Mouse (Mus musculus) intestine, postnatal 0 days (tissue): ENCODE measurements around the gene Nid1. TPM values are rescaled to one million over a fixed set of nuclear protein-coding genes. Genes with fewer than 3 reads are reported as not detected.
A peak's percentile ranks its signal among the peaks of the same experiment; 100 is the strongest.

ENCODE experiments used
- ATAC-seq: fragments of 200-750 bp; cut with Nextera tagmentation; 2 replicates; pipeline ENCODE4 v1.8.0; 2017; ENCODE audit warnings: mild to moderate bottlenecking, moderate TSS enrichment, moderate library complexity
- H3K27ac ChIP-seq: fragments of 300-500 bp; sonication (generic); 2 replicates; pipeline ENCODE4 v1.5.1; 2014; ENCODE audit warnings: mild to moderate bottlenecking, low read depth, low read length, moderate library complexity
- H3K27me3 ChIP-seq: fragments of 300-500 bp; sonication (generic); replicated peaks from 2 replicates; pipeline ENCODE4 v1.6.1; 2014; ENCODE audit warnings: low read length, mixed read lengths; ENCODE audit not compliant: control insufficient read depth, insufficient read depth
- H3K36me3 ChIP-seq: fragments of 300-500 bp; sonication (generic); 2 replicates; pipeline ENCODE4 v1.6.1; 2014; ENCODE audit warnings: mild to moderate bottlenecking, moderate library complexity; ENCODE audit not compliant: control insufficient read depth, insufficient read depth
- H3K4me1 ChIP-seq: fragments of 300-500 bp; sonication (generic); replicated peaks from 2 replicates; pipeline ENCODE4 v1.6.1; 2014; ENCODE audit warnings: antibody characterized with exemption, low read length, mixed read lengths; ENCODE audit not compliant: control insufficient read depth, insufficient read depth
- H3K4me2 ChIP-seq: fragments of 300-500 bp; sonication (generic); replicated peaks from 2 replicates; pipeline ENCODE4 v1.6.1; 2014; ENCODE audit warnings: low read depth, mild to moderate bottlenecking, moderate library complexity
- H3K4me3 ChIP-seq: fragments of 300-500 bp; sonication (generic); 2 replicates; pipeline ENCODE4 v1.5.1; 2014; ENCODE audit warnings: low read depth, low read length
- H3K9ac ChIP-seq: fragments of 300-500 bp; sonication (generic); 2 replicates; pipeline ENCODE4 v1.6.1; 2014; ENCODE audit warnings: mild to moderate bottlenecking, low read depth, low read length
- H3K9me3 ChIP-seq: fragments of 300-500 bp; sonication (generic); 2 replicates; pipeline ENCODE4 v1.6.1; 2016; ENCODE audit warnings: mixed run types; ENCODE audit not compliant: control insufficient read depth
- CTCF ChIP-seq: sonication (generic); IDR thresholded peaks from 2 replicates; pipeline ENCODE4 v1.5.1; 2016; ENCODE audit warnings: low read depth, mild to moderate bottlenecking, control low read depth, antibody characterized with exemption, moderate library complexity
- WGBS: fragments of 180-500 bp; shearing (Covaris S2); extraction: QIAGEN DNeasy Blood & Tissue Kit; methylation state at CpG from one replicate; pipeline ENCODE4 v1.1.7; 2014; 5-methylcytosine and 5-hydroxymethylcytosine counted together
- polyA plus RNA-seq: library from polyadenylated mRNA; unstranded; fragments of >200 nt; fragmentation: Nextera tagmentation; extraction: Ambion mirVana; gene quantifications from 2 replicates; pipeline ENCODE4 v1.2.1, GENCODE M21; 2015

Gene Nid1
- polyA plus RNA-seq, 1 experiment from 2014 or later = 34.8 TPM

GRCm38 (mm10) chr13:13506556-13506955, 69.2 kb downstream of the Nid1 start:
- Histone ChIP-seq H3K9ac (no peak overlapping the region), H3K27me3 (no peaks in the 10 kb centered on the region), H3K27ac (no peak overlapping the region), H3K4me2 (no peak overlapping the region), H3K9me3 (no peaks in the 10 kb centered on the region), H3K4me3 (no peak overlapping the region), H3K4me1 (no peaks in the 10 kb centered on the region), H3K36me3 (peaks cover 25% of the 10 kb centered on the region)
- WGBS = 92% methylated on average over 5 of the region's 5 CpGs
- no peak for ATAC-seq
- no peak for TF ChIP-seq CTCF

- no peak overlapping the region for H3K9ac ChIP-seq
- no peaks in the 10 kb centered on the region for H3K27me3 ChIP-seq
- H3K9me3 ChIP-seq = no peaks in the 10 kb centered on the region
- 64% methylated on average over 4 of the region's 4 CpGs for WGBS
- no peak for TF ChIP-seq CTCF
- H3K36me3 ChIP-seq = peaks cover 10% of the 10 kb centered on the region; the same call in 1 of the 2 replicates
- no peaks in the 10 kb centered on the region for H3K4me1 ChIP-seq
- no peak overlapping the region for H3K4me2 ChIP-seq
- H3K27ac ChIP-seq = no peak overlapping the region
- no peak for ATAC-seq
- no peak overlapping the region for H3K4me3 ChIP-seq
Measured at GRCm38 (mm10) chr13:13514861-13515260, 77.5 kb downstream of the Nid1 start.

DNA sequence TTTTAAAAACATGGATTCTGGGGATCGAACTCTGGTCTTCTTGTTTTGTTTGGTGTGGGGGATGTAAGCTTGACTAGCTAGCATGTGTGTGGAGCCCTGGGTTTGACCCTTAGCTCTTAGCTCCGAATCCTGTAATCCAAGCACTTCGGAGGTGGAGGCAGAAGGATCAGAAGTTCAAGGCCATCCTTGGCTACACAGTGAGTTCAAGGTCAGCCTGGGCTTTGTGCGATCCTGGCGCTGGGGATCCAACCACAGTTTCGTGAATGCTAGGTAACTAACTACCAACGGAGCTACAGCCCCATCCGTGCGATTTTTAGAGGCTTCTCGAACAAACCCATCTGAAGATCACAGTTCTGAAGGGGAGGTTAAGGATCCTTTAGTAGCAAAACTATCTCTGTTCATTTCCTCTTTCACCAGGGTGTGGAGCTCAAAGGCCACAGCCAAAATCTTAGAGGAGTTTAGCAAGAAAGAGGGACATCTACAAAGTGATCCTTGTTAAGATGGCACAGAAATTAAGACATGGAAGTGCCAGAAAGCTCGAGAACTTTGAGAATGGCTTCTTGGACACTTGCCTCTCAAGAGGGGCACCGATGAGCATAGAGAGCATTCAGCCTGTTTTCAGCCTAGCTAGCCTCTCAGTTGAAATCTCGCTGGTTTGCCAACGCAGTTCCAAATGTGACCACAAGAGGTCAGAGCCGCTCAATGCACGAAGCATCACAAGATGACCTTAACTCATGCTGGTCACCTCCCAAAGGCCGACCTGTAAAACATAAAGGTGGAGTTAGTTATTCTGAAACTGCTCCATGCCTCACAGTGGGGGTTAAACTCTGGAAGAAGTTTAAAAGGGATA, 79.2 kb downstream of the Nid1 start:
- peak; percentile 95 for TF ChIP-seq CTCF
- Histone ChIP-seq H3K4me2 (0 out of 2 replicates have a peak overlapping the region, but pooled peaks have one; percentile 9), H3K9ac (no peak overlapping the region), H3K27me3 (no peaks in the 10 kb centered on the region), H3K9me3 (no peaks in the 10 kb centered on the region), H3K36me3 (no peaks in the 10 kb centered on the region), H3K4me1 (no peaks in the 10 kb centered on the region), H3K27ac (no peak overlapping the region), H3K4me3 (no peak overlapping the region)
- ATAC-seq = no peak
- WGBS = 44% methylated on average over 17 of the region's 17 CpGs

DNA sequence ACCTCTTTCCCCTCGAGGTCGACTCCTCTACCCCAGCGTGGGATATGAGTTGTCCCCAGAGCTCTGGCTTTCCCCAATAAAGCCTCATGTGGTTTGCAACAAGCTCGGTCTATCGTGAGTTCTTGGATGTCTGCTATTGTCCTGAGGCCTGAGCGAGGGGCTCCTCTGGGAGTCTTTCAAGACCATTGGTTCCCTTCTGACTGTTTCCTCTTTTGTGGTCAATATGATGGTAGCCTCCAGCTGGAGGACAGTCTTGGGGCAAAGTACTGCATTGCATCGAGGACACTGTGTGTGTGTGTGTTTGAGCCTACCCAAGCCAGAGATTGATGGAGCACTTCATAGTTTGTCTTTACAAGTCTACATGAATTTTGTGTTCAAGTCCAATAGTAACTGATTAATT, 80.8 kb downstream of the Nid1 start:
- Histone ChIP-seq H3K27ac (no peak overlapping the region), H3K4me1 (no peaks in the 10 kb centered on the region), H3K9me3 (no peaks in the 10 kb centered on the region), H3K9ac (no peak overlapping the region), H3K36me3 (no peaks in the 10 kb centered on the region), H3K27me3 (no peaks in the 10 kb centered on the region), H3K4me2 (no peak overlapping the region), H3K4me3 (no peak overlapping the region)
- TF ChIP-seq CTCF = no peak
- WGBS = 87% methylated on average over 7 of the region's 7 CpGs
- ATAC-seq = no peak

- TF ChIP-seq CTCF = no peak
- Histone ChIP-seq H3K27ac (no peak overlapping the region), H3K9me3 (no peaks in the 10 kb centered on the region), H3K27me3 (no peaks in the 10 kb centered on the region), H3K4me1 (no peaks in the 10 kb centered on the region), H3K36me3 (no peaks in the 10 kb centered on the region), H3K4me2 (no peak overlapping the region), H3K9ac (no peak overlapping the region), H3K4me3 (no peak overlapping the region)
- 92% methylated on average over 5 of the region's 5 CpGs for WGBS
- ATAC-seq = no peak
Measured at GRCm38 (mm10) chr13:13520436-13520835, 83.1 kb downstream of the Nid1 start.

DNA sequence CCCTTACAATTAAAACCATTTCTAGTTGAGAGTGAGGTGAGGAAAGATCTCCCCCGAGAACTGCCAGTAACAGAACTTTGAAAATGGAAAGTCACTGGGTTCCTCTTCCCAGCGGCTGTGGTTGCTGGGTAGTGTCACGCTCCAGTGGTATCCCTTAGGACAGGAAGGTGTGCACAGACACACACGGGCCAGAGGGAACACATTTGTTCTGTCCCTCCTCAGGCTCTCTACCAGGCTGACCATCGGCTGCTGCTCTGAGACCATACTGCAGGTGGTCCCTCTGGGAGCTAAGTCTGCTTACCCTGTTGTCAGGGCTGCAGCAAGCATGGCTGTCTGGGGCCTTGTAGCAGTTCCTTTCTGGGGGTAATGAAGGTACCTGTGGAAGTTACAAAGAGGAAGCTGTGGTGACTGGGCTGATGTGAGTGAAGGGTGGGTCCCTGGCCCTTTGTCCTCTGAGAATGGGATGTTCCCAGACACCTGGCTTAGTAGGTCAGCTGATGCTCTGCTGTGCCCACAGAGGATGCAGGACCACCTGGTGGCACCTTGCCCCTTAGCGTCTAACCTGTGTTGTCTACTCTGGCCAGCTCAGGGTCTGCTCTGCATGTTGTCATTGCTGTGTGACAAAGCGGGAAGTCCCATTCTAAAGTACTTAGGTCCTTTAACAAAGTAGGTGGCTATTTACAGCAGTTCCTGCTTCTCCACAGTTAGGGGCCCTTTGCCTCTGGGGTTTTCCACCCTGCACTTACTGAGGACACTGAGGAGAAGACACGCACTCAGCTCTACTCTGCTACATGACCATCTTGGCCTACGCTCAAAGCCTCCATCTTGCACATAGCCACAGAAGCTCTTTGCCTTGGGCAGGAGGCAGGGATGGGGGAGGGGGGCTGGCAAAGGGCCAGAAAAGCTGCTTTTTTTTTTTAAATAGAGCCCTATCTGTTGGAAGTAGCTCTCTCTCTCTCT, 86.6 kb downstream of the Nid1 start:
- Histone ChIP-seq H3K9ac (no peak overlapping the region), H3K4me2 (no peak overlapping the region), H3K4me1 (no peaks in the 10 kb centered on the region), H3K36me3 (no peaks in the 10 kb centered on the region), H3K27ac (no peak overlapping the region), H3K4me3 (no peak overlapping the region), H3K27me3 (no peaks in the 10 kb centered on the region), H3K9me3 (no peaks in the 10 kb centered on the region)
- no peak for TF ChIP-seq CTCF
- WGBS = 83% methylated on average over 9 of the region's 9 CpGs
- ATAC-seq = no peak
